Mouse (Mus musculus): ENCODE data around the gene Hmcn2.

Gene Hmcn2

GRCm38 (mm10) chr2:31314007-31314465 lies at the start of gene Hmcn2:
TSS of gene Hmcn2 (plus strand) at chr2:31314415.
- DNase-seq (ENCODE audit: low read depth): no peak

GRCm38 (mm10) chr2:31267447-31267846 lies 46.8 kb upstream of the Hmcn2 start:
- DNase-seq (ENCODE audit: low read depth): no peak

GRCm38 (mm10) chr2:31268631-31269030 lies 45.6 kb upstream of the Hmcn2 start:
- no peak for DNase-seq (ENCODE audit: low read depth)

GRCm38 (mm10) chr2:31269188-31269587 lies 45.0 kb upstream of the Hmcn2 start:
- DNase-seq (ENCODE audit: low read depth): no peak

- no peak for DNase-seq (ENCODE audit: low read depth)
Observed at GRCm38 (mm10) chr2:31269847-31270246, 44.4 kb upstream of the Hmcn2 start.

GRCm38 (mm10) chr2:31270470-31270869 lies 43.7 kb upstream of the Hmcn2 start:
- DNase-seq (ENCODE audit: low read depth): peak; percentile 11

- peak; percentile 30 for DNase-seq (ENCODE audit: low read depth)
Observed at GRCm38 (mm10) chr2:31271071-31271470, 43.1 kb upstream of the Hmcn2 start.

GRCm38 (mm10) chr2:31274993-31275392 lies 39.2 kb upstream of the Hmcn2 start:
- DNase-seq (ENCODE audit: low read depth): no peak

GRCm38 (mm10) chr2:31277810-31278209 lies 36.4 kb upstream of the Hmcn2 start:
- DNase-seq (ENCODE audit: low read depth): no peak

- DNase-seq (ENCODE audit: low read depth): no peak
Observed at GRCm38 (mm10) chr2:31278483-31278882, 35.7 kb upstream of the Hmcn2 start.

- no peak for DNase-seq (ENCODE audit: low read depth)
Observed at GRCm38 (mm10) chr2:31281138-31281537, 33.1 kb upstream of the Hmcn2 start.

- DNase-seq (ENCODE audit: low read depth): no peak
Observed at GRCm38 (mm10) chr2:31282266-31282665, 31.9 kb upstream of the Hmcn2 start.

- DNase-seq (ENCODE audit: low read depth): no peak
Observed at GRCm38 (mm10) chr2:31282880-31283279, 31.3 kb upstream of the Hmcn2 start.

- DNase-seq (ENCODE audit: low read depth): no peak
Observed at GRCm38 (mm10) chr2:31284531-31284930, 29.7 kb upstream of the Hmcn2 start.

- DNase-seq (ENCODE audit: low read depth): peak; percentile 53
Observed at GRCm38 (mm10) chr2:31291421-31291820, 22.8 kb upstream of the Hmcn2 start.

GRCm38 (mm10) chr2:31294985-31295384 lies 19.2 kb upstream of the Hmcn2 start:
- DNase-seq (ENCODE audit: low read depth): peak; percentile 50

GRCm38 (mm10) chr2:31296395-31296794 lies 17.8 kb upstream of the Hmcn2 start:
- DNase-seq (ENCODE audit: low read depth): no peak

- DNase-seq (ENCODE audit: low read depth): peak; percentile 28
Observed at GRCm38 (mm10) chr2:31297602-31298268, 16.5 kb upstream of the Hmcn2 start.

- no peak for DNase-seq (ENCODE audit: low read depth)
Observed at GRCm38 (mm10) chr2:31298814-31299213, 15.4 kb upstream of the Hmcn2 start.

GRCm38 (mm10) chr2:31299266-31299665 lies 14.9 kb upstream of the Hmcn2 start:
- DNase-seq (ENCODE audit: low read depth): peak; percentile 57

GRCm38 (mm10) chr2:31299996-31300395 lies 14.2 kb upstream of the Hmcn2 start:
- DNase-seq (ENCODE audit: low read depth): no peak

GRCm38 (mm10) chr2:31303177-31303576 lies 11.0 kb upstream of the Hmcn2 start:
- DNase-seq (ENCODE audit: low read depth): no peak

- no peak for DNase-seq (ENCODE audit: low read depth)
Observed at GRCm38 (mm10) chr2:31304191-31304590, 10.0 kb upstream of the Hmcn2 start.

Measured in 416B (cell line).